Mouse (Mus musculus) cerebellum, adult 11 months (tissue): Measurements from ENCODE around the gene Hdac11.

Experiments
- DNase-seq: peaks from one replicate; pipeline ENCODE4 v3.0.0; 2022

Hdac11 gene

DNA sequence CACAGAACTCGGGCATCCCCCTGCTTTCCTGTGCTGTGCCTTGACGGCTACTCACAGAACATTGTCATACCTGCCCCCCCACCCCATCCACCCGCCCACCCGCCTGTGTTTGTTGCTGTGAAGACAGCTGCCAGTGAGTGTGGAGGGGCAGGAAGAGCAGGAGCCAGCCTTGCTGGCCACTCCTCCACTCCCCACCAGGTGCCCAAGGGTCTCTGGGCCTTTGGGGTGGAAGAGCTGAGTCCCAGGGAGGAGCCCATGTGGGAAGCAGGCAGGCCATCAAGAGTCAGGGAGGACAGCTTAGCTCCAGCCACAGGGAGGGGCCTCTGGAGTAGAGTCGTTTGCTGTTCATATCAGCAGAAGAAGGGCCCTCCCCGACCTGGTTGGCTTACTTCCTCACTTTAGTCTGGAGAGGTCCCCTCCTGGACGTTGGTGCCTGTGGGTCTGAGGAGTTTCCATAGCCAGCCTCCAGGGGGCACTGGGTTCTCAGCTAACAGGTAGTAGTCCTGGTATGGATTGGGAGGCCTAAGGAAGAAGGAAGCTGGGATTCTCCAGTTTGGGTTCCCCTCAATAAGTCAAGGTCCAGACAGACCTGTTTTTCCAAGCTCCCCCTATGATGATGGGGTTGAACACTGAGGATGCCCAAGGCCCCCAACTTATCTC, 16.9 kb downstream of the Hdac11 start:
- peak; percentile 33 for DNase-seq

DNA sequence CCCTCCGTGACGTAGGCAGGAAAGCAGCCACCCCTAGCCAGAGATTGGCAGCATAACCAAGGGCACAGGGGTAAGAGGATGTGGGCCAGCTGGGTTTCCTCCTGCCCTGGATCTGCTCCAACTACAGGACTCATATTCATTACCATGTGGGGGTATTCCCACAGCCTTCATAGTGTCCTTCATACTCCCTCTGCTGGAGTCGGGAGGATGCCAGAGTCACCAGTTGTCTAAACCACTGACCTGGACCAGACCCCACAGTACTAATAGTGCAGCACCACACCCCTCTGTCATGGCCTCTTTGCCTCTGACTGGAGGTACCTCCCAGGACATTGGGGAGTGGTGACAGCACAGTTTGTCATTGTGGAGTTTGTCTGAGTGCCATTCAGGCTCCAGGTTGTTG, 17.7 kb downstream of the Hdac11 start:
- DNase-seq, result no peak

- DNase-seq, result no peak
Observed at GRCm38 (mm10) chr6:91180767-91181171, 24.3 kb downstream of the Hdac11 start.

GRCm38 (mm10) chr6:91181320-91181719, 24.9 kb downstream of the Hdac11 start:
- DNase-seq, result no peak

DNA sequence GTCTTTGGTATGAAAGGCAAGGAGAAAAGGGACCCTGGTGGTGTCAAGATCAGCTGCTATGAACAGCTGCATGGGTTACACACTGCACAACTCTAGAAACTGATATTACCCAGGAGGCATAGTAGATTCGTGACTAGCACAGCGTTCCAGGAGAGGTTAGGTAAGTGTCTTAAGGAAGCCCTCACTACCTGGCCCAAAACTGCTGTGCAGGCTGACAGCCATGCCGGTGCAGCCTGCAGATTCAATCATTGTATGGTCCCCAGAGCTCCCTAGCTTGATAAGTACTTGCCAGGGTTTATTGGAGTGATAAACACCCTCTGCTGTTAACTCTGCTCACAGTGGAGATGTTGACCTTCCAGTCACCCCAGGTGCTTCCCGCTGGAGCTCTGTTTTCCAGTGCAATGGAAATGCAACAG, 25.6 kb downstream of the Hdac11 start:
- DNase-seq, result no peak

- no peak for DNase-seq
Observed at GRCm38 (mm10) chr6:91183041-91183440, 26.6 kb downstream of the Hdac11 start.

GRCm38 (mm10) chr6:91183980-91184379, 27.5 kb downstream of the Hdac11 start:
- DNase-seq, result no peak

- DNase-seq, result no peak
Observed at GRCm38 (mm10) chr6:91184776-91185175, 28.3 kb downstream of the Hdac11 start.

DNA sequence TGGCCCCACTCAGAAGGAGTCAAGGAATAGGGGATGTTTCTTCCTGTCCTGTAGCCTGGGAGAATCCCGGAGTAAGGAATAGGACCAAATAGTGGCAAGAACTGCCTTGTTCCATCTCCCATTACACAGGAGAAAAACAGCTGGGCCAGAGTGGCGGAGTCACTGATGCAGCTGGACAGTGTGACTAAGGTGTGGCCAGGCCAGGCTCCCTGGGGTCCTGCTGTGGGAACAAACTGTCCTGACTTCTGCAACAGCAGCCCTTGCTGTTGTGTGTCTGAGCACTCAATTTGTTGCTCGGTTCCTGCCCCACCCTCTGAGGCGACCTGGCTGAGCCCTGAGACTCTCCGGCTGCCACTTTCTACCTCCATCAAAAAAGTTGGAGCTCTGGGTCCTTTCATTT, 29.0 kb downstream of the Hdac11 start:
- no peak for DNase-seq

GRCm38 (mm10) chr6:91186161-91186931, 29.9 kb downstream of the Hdac11 start:
- no peak for DNase-seq

DNA sequence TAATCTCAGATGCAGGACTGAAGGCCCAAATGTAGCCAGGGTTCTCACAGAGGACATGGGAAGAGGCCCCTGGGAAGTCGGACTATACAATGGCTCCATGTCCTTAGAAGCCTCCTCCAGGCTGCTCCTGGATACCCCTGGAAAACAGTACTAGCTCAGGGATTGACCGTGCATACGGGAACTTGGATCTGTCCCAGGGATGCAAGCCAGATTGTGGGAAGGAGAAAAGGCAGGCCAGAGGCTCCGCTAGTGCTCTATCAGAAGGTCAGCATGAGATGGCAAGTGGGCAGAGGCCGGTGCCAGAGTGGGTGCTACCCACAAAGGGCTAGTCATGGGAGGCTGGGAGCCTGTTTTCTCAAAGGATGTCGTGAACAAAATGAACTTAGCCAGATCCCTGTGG, 30.5 kb downstream of the Hdac11 start:
- DNase-seq, result no peak

DNA sequence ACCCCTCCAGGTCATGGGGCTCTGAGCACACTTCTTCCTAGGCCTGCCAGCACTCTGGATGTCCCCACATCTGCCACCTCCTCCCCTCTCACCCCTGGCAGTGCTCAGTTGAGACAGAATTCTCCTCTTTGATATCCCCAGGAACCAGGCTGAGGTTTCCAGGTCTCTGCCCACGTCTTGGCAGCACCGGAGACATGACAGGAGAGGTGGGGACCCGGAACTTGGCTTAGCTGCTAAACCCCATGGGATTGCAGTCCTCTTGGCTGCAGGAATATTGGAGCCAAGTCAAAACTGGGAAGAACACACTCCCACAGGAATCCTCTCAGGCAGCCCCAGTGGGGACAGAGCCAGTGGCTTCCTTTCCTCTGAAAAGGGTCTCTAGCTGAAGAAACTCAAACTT, 31.4 kb downstream of the Hdac11 start:
- no peak for DNase-seq

DNA sequence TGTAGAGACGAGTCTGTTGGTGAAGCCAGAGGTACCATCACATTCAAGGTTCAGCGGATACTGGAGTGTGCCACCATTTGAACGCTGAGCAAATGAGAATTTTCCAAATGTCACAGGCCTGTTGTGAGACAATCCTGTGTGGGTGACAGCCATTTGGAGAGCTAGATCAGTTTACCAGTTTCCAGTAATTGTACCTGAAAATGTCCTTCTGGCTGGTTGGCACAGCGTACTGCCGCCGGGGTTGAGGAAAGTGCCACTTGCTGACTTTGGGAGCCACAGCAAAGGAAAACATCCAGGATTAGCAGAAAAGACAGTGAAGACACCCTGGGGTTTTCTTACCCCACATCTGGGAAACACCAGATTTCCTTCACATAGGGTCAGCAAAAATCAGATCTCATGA, 33.5 kb downstream of the Hdac11 start:
- DNase-seq, result peak; percentile 45

DNA sequence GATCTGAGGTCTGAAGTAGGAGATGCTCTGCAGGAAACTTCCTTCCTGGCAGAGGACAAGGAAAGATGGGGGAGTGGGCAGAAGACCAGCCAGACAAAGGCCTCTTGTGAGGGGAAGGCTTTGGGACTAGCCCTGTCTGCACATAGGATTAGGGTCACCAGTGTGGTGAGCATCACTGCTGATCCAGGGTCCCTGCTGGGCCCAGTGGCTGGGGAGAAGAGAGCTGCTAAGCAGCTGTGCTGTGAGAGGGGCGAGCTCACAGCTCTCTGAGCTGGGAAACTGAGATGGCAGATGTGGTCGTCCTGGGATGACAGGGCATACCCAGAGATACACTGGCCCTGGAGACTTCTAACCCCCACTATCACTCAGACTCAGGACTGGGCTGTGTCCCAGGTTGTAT, 35.0 kb downstream of the Hdac11 start:
- DNase-seq, result no peak

GRCm38 (mm10) chr6:91192421-91192820, 36.0 kb downstream of the Hdac11 start:
- DNase-seq, result no peak

- DNase-seq, result no peak
Observed at GRCm38 (mm10) chr6:91192851-91193545, 36.5 kb downstream of the Hdac11 start.

- DNase-seq, result no peak
Observed at GRCm38 (mm10) chr6:91198456-91198855, 42.0 kb downstream of the Hdac11 start.

DNA sequence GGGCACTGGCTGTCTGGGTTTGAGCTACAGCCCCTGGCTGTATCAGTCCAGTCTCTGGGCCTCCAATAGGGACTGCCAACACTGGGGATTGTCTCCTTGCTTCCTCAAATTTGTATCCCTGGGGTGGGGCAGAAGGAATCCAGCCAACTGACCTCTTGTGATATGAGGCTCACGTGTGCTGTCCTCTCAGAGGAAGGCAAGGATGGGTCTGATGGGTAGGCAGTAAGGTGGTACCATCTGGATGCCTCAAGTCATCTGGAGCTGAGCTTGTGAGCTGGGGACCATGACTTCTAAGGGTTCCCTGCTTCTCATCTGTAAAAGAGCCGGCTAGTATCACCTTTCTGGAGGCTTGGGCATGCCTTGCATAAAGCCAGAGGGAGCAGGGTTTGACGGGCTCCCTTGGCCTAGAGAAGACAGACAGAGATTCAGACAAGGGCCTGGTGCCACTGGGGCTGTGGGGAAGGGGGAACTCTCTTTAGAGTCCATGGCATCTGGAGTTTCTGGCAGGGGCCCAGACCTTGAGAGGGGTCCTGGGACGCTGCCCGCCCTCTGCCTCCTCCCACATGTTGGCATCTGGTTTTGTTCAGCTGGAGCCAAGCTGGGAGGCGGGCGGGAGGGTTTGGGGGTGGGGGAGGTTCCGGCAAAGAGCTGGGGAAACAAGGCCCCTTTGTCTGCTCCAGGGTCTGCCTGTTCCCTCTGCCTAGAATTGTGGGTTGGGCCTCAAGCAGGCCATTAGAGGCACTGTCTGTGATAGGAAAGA, 44.1 kb downstream of the Hdac11 start:
- DNase-seq, result peak; percentile 18

DNA sequence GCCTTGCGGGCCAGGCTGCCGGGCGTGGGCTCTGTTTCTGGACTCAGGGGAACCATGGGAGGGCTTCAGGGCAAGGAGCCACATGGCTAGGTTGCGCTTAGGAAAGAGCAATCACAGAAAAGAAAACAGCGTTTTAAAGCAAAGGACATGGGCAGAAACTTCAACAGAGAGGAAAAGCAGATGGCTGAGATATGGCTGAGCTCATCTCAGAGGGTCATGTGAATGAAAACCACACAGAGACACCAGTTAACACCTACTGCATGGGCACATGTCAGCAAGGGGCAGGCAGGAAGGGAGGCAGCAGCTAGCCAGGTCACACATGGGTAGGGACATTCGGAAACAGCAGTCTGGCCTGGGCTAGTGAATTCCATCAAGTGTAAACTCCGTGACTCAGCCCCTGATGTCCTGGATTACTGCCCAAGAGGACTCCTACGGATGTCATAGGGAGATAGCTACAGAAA, 45.4 kb downstream of the Hdac11 start:
- DNase-seq, result no peak

- no peak for DNase-seq
Observed at GRCm38 (mm10) chr6:91202571-91202970, 46.1 kb downstream of the Hdac11 start.

- no peak for DNase-seq
Observed at GRCm38 (mm10) chr6:91205346-91205745, 48.9 kb downstream of the Hdac11 start.

GRCm38 (mm10) chr6:91205791-91206190, 49.3 kb downstream of the Hdac11 start:
- DNase-seq, result no peak

DNA sequence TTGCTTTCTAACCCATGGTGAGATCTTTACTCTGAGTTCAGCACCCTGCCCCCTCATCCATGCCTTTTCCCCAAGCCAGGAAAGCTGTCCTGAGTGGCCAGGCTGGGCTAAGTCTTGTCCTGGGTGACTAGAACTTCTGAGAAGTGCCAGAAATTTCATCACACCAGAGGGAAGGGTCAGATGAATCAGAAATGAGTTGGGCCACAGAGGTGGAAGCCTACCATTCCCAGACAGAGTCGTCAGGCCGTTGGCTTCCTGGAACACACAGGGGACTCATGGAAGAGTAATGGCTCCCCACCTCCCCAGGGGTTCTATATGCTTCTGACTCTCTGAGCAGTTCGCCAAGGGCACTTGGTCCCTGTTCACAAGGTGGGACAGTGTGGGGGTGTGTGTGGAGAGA, 51.0 kb downstream of the Hdac11 start:
- no peak for DNase-seq
